Mouse (Mus musculus): ENCODE measurements around the gene Tbc1d19. TPM values are rescaled to one million over a fixed set of nuclear protein-coding genes. Genes with fewer than 3 reads are reported as not detected.

Gene Tbc1d19
- polyA plus RNA-seq, 1 experiment from 2014 or later = 58.4 TPM

DNA sequence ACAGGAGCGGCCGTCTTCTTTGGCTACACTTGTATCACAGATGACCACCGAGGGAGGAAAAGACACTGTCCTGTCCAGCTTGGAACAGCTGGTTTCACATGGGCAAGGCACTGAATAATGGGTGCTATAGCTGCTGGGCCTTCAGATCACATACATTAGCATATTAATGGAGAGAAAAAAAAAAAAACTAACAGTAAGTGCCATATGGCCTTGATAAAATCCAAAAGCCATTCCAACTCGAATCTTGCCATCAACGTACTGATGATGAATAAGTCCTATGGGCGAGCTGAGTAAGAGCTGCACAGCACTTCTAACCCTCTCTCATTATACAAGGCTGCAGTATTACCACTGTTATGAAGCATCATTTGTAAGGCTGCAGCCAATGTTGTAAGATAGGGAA, 45.2 kb downstream of the Tbc1d19 start:
- Histone ChIP-seq H3K9me3 (replicated peaks) (no peaks in the 10 kb centered on the region), H3K9ac (no peak overlapping the region), H3K36me3 (ENCODE audit: poor library complexity, severe bottlenecking) (peaks cover 24% of the 10 kb centered on the region), H3K4me2 (no peak overlapping the region), H3K27ac (peak overlapping the region; percentile 41), H3K4me3 (no peak overlapping the region), H3K27me3 (no peaks in the 10 kb centered on the region), H3K4me1 (peaks cover 6% of the 10 kb centered on the region; the same call in 1 of the 2 replicates)
- peak; percentile 73 for ATAC-seq
- 51% methylated on average over 6 of the region's 6 CpGs for WGBS

DNA sequence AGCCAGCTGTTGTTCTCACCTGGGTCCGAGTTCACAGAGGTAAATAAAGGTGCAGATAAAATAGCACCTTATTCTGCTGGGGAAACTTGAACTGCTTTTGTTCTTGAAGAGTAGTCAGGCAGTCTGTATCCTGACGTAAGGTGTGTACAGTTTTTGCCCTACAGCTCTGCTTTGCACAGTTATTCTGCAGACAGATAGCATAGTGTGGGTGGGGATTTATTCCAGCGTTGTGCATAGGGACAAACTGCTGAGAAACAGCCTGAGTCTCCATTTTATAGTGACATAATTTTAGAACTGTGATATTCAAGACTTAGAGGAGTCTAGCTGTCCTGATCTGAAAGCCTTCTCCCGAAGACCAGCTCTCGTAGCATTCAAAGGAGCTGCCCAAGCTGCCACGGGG, 46.6 kb downstream of the Tbc1d19 start:
- Histone ChIP-seq H3K9me3 (replicated peaks) (no peaks in the 10 kb centered on the region), H3K4me1 (peaks cover 6% of the 10 kb centered on the region; the same call in 1 of the 2 replicates), H3K27ac (no peak overlapping the region), H3K36me3 (ENCODE audit: poor library complexity, severe bottlenecking) (peaks cover 21% of the 10 kb centered on the region), H3K9ac (no peak overlapping the region), H3K27me3 (no peaks in the 10 kb centered on the region), H3K4me2 (no peak overlapping the region), H3K4me3 (no peak overlapping the region)
- ATAC-seq = no peak
- 87% methylated on average over 6 of the region's 6 CpGs for WGBS

DNA sequence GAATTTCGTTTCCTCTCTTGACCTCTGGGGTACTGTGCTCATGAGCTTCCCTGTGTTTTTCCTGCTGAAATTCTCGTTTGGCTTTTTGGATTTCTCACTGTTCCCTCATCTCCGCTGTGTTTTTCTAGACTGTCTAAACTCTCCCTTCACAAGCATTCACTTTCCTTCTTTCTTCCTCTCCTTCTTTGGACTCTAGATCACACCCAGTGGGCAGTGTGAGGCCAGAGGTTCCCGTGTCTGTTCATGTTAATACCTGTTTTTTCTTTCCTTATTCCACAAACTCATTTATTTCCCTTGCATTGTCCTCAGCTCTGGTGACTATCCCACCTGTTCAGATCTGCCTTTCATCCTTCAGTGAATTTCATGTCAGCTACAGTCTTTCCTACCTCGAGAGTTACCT, 55.7 kb downstream of the Tbc1d19 start:
- H3K27ac ChIP-seq = no peak overlapping the region
- H3K9ac ChIP-seq = no peak overlapping the region
- no peaks in the 10 kb centered on the region for H3K4me1 ChIP-seq
- no peaks in the 10 kb centered on the region for H3K9me3 ChIP-seq (replicated peaks)
- H3K4me3 ChIP-seq = no peak overlapping the region
- H3K4me2 ChIP-seq = no peak overlapping the region
- no peak for ATAC-seq
- 84% methylated on average over 5 of the region's 5 CpGs for WGBS
- peaks cover 3% of the 10 kb centered on the region for H3K36me3 ChIP-seq (ENCODE audit: poor library complexity, severe bottlenecking)
- no peaks in the 10 kb centered on the region for H3K27me3 ChIP-seq

DNA sequence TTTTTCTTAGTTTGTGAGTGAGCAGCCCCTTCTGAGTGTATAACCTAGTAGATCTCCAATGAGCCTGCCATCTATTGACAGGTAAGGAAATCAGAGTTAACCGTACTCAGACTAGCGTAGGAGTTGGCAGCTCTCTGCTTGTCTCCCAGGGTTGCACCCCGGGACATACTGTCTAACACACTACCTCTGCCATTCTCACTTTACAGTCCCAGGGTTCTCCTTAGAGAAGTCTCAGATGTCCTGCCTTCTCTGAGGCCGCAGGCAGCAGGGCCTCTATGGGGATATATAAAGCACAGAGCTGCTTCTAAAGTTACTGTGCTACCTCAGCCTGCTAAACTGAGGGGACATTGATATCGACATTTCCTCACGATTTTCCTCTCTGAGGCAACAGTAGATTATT, 56.6 kb downstream of the Tbc1d19 start:
- no peak overlapping the region for H3K4me2 ChIP-seq
- H3K27ac ChIP-seq = no peak overlapping the region
- H3K4me1 ChIP-seq = no peaks in the 10 kb centered on the region
- no peak overlapping the region for H3K4me3 ChIP-seq
- no peaks in the 10 kb centered on the region for H3K9me3 ChIP-seq (replicated peaks)
- no peak for ATAC-seq
- H3K9ac ChIP-seq = no peak overlapping the region
- H3K36me3 ChIP-seq (ENCODE audit: poor library complexity, severe bottlenecking) = peaks cover 3% of the 10 kb centered on the region; the same call in 1 of the 2 replicates
- no peaks in the 10 kb centered on the region for H3K27me3 ChIP-seq
- 92% methylated on average over 6 of the region's 6 CpGs for WGBS

DNA sequence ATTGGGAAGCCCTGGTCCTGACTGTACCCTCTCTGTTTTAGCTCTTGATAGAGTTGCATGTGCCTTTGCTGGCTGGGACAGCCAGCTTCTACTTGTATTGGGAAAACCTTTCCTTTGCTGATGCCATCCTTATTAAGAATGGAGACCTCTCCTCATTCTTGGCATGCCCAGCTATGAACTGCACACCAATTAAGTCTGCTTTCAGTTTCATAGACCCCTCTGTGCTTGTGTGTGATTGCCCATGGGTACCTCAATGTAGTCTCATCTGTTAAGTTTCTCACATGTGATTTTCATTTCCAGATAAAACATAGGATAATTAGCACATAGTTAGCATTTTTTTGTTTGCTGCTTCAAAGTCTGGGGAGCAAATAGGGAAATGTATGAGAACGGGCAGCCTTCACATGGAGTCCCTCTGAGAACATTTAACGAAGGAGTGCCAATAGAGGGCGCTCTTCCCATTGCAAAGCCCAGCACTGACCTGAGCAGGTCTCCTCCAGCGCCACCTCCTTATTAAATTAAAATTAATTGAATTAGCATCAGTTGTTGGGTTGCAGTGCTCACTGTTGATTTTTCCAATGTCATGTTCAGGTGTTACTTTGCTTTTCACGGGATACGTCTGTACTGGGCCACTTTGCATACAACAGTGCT, 62.4 kb downstream of the Tbc1d19 start:
- peak; percentile 94 for ATAC-seq

DNA sequence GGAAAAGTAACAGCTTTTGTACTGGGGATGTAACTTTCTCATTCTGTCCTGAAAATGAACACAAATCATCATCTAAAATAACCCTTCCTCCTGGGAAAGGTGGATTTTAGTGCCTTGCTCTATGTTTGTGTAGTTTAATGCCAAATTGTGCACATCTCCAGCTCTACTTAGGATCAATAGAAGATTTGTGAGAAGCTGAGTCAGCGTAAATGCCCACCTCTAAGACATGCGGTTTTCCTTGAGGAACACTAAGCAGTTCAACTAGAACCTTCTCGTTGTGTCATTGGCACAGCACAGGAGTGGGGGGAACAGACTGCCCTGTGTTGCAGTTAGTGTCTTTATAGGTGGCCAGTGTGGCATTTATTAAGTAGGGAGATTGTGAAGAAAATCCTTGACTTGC, 65.6 kb downstream of the Tbc1d19 start:
- H3K4me3 ChIP-seq = no peak overlapping the region
- no peak overlapping the region for H3K4me2 ChIP-seq
- 93% methylated on average over 3 of the region's 3 CpGs for WGBS
- H3K4me1 ChIP-seq = no peaks in the 10 kb centered on the region
- no peak overlapping the region for H3K9ac ChIP-seq
- H3K27ac ChIP-seq = no peak overlapping the region
- H3K9me3 ChIP-seq (replicated peaks) = no peaks in the 10 kb centered on the region
- ATAC-seq = no peak
- no peaks in the 10 kb centered on the region for H3K27me3 ChIP-seq
- peaks cover 9% of the 10 kb centered on the region; the same call in 1 of the 2 replicates for H3K36me3 ChIP-seq (ENCODE audit: poor library complexity, severe bottlenecking)

More for the DNA sequence above, 62.4 kb downstream of the Tbc1d19 start:
- peaks cover 9% of the 10 kb centered on the region; the same call in 1 of the 2 replicates for H3K36me3 ChIP-seq (ENCODE audit: poor library complexity, severe bottlenecking)
- no peak overlapping the region for H3K9ac ChIP-seq
- no peak overlapping the region for H3K4me2 ChIP-seq
- no peak overlapping the region for H3K4me3 ChIP-seq
- 26% methylated on average over 6 of the region's 6 CpGs for WGBS
- no peaks in the 10 kb centered on the region for H3K27me3 ChIP-seq
- H3K9me3 ChIP-seq (replicated peaks) = no peaks in the 10 kb centered on the region
- no peak overlapping the region for H3K27ac ChIP-seq
- no peaks in the 10 kb centered on the region for H3K4me1 ChIP-seq

DNA sequence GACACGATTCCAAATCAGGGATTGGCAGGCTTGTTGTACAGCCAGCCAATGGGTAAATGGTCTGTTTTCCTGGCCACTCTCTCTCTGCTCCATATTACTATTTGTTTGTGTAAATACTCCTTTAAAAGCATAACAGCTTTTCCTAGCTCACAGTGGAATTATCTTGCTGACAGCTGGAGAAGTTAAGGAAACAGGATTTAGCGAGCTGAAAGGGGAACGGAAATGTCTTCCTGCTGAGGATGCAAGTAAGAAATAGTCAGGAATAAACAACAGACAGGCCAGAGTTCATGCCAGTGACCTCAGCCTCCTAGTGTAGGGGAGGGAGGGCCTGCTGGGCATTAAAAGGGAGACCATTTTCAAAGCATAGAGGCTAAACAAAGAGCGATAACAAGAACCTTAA, 71.3 kb downstream of the Tbc1d19 start:
- no peak for ATAC-seq
- H3K4me2 ChIP-seq = no peak overlapping the region
- WGBS = 53% methylated on average over 4 of the region's 4 CpGs
- peaks cover 7% of the 10 kb centered on the region; the same call in 1 of the 2 replicates for H3K4me1 ChIP-seq
- H3K9ac ChIP-seq = no peak overlapping the region
- H3K9me3 ChIP-seq (replicated peaks) = no peaks in the 10 kb centered on the region
- peaks cover 11% of the 10 kb centered on the region for H3K36me3 ChIP-seq (ENCODE audit: poor library complexity, severe bottlenecking)
- H3K4me3 ChIP-seq = no peak overlapping the region
- no peaks in the 10 kb centered on the region for H3K27me3 ChIP-seq
- no peak overlapping the region for H3K27ac ChIP-seq

DNA sequence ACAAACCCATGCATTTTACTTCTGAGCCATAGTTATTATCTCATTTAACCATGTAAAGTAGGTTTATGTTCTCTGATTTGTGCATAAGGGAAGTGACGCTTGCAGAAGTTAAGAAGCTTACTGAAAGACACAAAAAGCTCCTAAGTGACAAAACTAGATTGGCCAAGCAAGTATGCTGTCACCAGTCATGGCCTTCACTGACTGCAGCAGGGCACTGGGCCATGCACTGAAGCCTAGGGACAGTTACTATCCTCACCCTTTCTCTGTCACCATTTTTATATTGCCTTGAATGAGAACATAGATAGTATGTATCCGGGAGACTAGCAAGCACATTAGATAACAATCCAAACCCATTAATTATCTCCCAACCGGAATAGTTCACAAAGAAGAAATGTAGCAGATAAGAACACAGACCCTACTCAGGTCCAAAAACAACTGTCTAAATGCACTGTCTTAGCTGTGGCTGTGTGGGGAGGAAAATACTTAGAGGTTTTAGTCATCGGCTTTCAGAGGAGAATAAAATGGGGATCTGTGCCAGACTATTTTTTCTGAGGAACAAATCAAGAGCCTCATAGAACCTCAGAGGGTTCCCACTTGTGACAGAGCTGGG, 72.1 kb downstream of the Tbc1d19 start:
- no peaks in the 10 kb centered on the region for H3K9me3 ChIP-seq (replicated peaks)
- peaks cover 7% of the 10 kb centered on the region; the same call in 1 of the 2 replicates for H3K4me1 ChIP-seq
- H3K4me3 ChIP-seq = no peak overlapping the region
- H3K4me2 ChIP-seq = no peak overlapping the region
- 78% methylated on average over 4 of the region's 4 CpGs for WGBS
- no peak overlapping the region for H3K27ac ChIP-seq
- no peak overlapping the region for H3K9ac ChIP-seq
- no peak for ATAC-seq
- H3K36me3 ChIP-seq (ENCODE audit: poor library complexity, severe bottlenecking) = peaks cover 14% of the 10 kb centered on the region
- H3K27me3 ChIP-seq = no peaks in the 10 kb centered on the region

DNA sequence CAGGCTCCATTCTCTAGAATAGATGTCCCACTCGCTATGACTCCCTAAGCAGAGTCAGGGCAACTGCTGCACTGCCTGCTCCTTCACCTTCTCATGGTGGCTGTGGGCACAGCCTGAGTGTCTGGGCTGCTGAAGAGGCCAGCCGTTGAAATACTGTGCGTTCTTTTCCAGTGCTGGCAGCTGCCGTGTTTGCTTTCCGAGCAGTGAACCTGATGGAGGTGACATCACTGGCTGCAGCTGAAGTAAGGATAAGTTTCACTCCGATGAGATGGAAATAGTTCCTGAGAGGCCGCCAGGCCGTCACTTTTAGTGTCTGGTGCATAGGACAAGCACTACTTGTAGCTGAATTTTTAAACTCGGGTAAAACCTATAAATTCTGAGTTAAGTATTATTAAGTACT, 92.0 kb downstream of the Tbc1d19 start:
- ATAC-seq = no peak
- WGBS = 88% methylated on average over 9 of the region's 9 CpGs
- no peaks in the 10 kb centered on the region for H3K4me1 ChIP-seq
- H3K4me3 ChIP-seq = no peak overlapping the region
- H3K9ac ChIP-seq = no peak overlapping the region
- no peaks in the 10 kb centered on the region for H3K27me3 ChIP-seq
- no peaks in the 10 kb centered on the region for H3K9me3 ChIP-seq (replicated peaks)
- no peak overlapping the region for H3K4me2 ChIP-seq
- no peak overlapping the region for H3K27ac ChIP-seq
- H3K36me3 ChIP-seq (ENCODE audit: poor library complexity, severe bottlenecking) = peaks cover 42% of the 10 kb centered on the region

DNA sequence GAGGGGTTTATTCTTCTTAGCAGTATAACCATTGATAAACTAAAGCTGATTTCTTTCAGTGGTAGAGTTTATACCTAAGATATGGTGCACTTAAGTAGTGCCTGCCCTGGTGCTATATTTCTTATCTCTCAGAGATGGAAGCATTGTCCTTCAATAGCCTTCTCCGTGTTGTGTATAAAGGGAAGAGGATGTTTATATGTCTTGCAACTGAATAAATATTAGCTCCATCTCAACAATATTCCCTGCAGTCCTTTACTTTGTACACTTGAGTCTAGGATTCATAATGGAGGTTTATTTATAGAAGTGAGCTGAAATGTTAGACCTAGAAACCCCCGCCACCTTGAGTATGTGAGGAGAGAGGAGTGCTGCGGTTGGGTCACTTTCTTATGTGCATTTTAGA, 93.4 kb downstream of the Tbc1d19 start:
- Histone ChIP-seq H3K4me2 (no peak overlapping the region), H3K27ac (no peak overlapping the region), H3K4me3 (no peak overlapping the region), H3K27me3 (no peaks in the 10 kb centered on the region), H3K9me3 (replicated peaks) (no peaks in the 10 kb centered on the region), H3K36me3 (ENCODE audit: poor library complexity, severe bottlenecking) (peaks cover 35% of the 10 kb centered on the region), H3K4me1 (no peaks in the 10 kb centered on the region), H3K9ac (no peak overlapping the region)
- ATAC-seq = no peak
- 87% methylated on average over 3 of the region's 3 CpGs for WGBS

DNA sequence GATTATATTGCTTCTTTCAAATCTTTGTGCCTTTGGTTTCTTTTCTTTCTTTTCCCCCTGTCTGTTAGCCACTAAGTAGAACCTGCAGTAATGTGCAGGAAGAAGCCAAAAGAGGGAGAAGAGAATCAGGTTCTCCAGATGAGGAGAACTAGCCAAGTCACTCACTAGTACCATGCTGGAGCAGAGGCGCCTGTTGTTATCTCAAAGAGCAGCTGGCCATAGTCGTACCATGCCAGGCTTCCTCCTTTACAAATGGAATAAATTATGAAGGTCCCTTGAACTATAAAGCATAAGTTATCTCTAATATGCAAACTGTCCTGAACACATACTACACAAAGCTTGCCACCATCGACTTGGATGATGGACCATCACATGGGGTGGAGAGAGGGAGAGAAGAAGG, 99.8 kb downstream of the Tbc1d19 start:
- H3K4me2 ChIP-seq = no peak overlapping the region
- 96% methylated on average over 3 of the region's 3 CpGs for WGBS
- H3K36me3 ChIP-seq (ENCODE audit: poor library complexity, severe bottlenecking) = peaks cover 13% of the 10 kb centered on the region
- no peaks in the 10 kb centered on the region for H3K9me3 ChIP-seq (replicated peaks)
- no peak overlapping the region for H3K27ac ChIP-seq
- H3K4me1 ChIP-seq = no peaks in the 10 kb centered on the region
- ATAC-seq = no peak
- no peaks in the 10 kb centered on the region for H3K27me3 ChIP-seq
- no peak overlapping the region for H3K4me3 ChIP-seq
- no peak overlapping the region for H3K9ac ChIP-seq

DNA sequence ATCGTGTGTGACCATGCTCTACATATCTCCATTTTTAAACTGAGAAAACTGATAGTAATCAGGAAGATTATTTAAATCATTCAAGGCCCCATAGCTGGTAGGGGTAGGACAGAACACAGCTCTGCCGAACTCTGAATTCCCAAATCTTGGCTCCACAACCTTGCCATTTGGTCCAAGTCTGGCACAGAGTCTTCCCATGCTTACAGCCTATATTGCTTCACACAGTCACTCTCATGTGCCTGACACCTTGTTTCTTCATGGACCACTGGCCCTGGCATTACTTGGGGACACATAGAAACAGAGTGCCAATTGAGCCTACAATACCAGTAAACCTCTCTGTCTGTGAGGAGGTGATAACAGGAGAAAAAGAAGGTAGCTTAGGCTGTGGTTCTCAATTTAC, 111.0 kb downstream of the Tbc1d19 start:
- Histone ChIP-seq H3K9me3 (replicated peaks) (peaks cover 4% of the 10 kb centered on the region), H3K27me3 (no peaks in the 10 kb centered on the region), H3K4me2 (no peak overlapping the region), H3K27ac (no peak overlapping the region), H3K9ac (no peak overlapping the region), H3K4me1 (peaks cover 11% of the 10 kb centered on the region; the same call in 1 of the 2 replicates), H3K4me3 (no peak overlapping the region), H3K36me3 (ENCODE audit: poor library complexity, severe bottlenecking) (no peaks in the 10 kb centered on the region)
- no peak for ATAC-seq
- 95% methylated on average over 2 of the region's 2 CpGs for WGBS
